Mouse (Mus musculus) heart, embryonic 11.5 days (tissue): ENCODE results near the gene Lamb3. TPM values are rescaled to one million over a fixed set of nuclear protein-coding genes. Genes with fewer than 3 reads are reported as not detected.

Source experiments
- ATAC-seq: fragments of 200-750 bp; cut with Nextera tagmentation; replicated peaks from 2 replicates; pipeline ENCODE4 v1.8.0; 2017; ENCODE audit warnings: moderate library complexity; ENCODE audit not compliant: insufficient number of reproducible peaks, low FRiP score, low TSS enrichment
- H3K27ac ChIP-seq: fragments of 300-500 bp; sonication (generic); 2 replicates; pipeline ENCODE4 v1.5.1; 2014; ENCODE audit warnings: mild to moderate bottlenecking, low read depth, low read length
- H3K27me3 ChIP-seq: fragments of 300-500 bp; sonication (generic); 2 replicates; pipeline ENCODE4 v1.6.1; 2014; ENCODE audit warnings: mild to moderate bottlenecking, low read length, mixed read lengths; ENCODE audit not compliant: control insufficient read depth, insufficient read depth
- H3K36me3 ChIP-seq: fragments of 300-500 bp; sonication (generic); 2 replicates; pipeline ENCODE4 v1.6.1; 2014; ENCODE audit warnings: mild to moderate bottlenecking, low read length, moderate library complexity, mixed read lengths; ENCODE audit not compliant: control insufficient read depth, insufficient read depth
- H3K4me1 ChIP-seq: fragments of 300-500 bp; sonication (generic); 2 replicates; pipeline ENCODE4 v1.6.1; 2014; ENCODE audit warnings: low read length; ENCODE audit not compliant: control insufficient read depth, insufficient read depth
- H3K4me2 ChIP-seq: fragments of 300-500 bp; sonication (generic); 2 replicates; pipeline ENCODE4 v1.6.1; 2014; ENCODE audit warnings: mild to moderate bottlenecking, moderate library complexity
- H3K4me3 ChIP-seq: fragments of 300-500 bp; sonication (generic); 2 replicates; pipeline ENCODE4 v1.5.1; 2014; ENCODE audit warnings: low read depth, low read length
- H3K9ac ChIP-seq: fragments of 300-500 bp; sonication (generic); 2 replicates; pipeline ENCODE4 v1.6.1; 2014; ENCODE audit warnings: mild to moderate bottlenecking, low read depth, low read length, moderate library complexity
- H3K9me3 ChIP-seq: fragments of 300-500 bp; sonication (generic); replicated peaks from 2 replicates; pipeline ENCODE4 v1.6.1; 2016; ENCODE audit warnings: low read length; ENCODE audit not compliant: control insufficient read depth
- WGBS: fragments of 180-500 bp; shearing (Covaris S2); extraction: QIAGEN DNeasy Blood & Tissue Kit; methylation state at CpG from one replicate; pipeline ENCODE4 v1.1.7; 2014; ENCODE audit not compliant: insufficient replicate concordance; 5-methylcytosine and 5-hydroxymethylcytosine counted together
- polyA plus RNA-seq: library from polyadenylated mRNA; unstranded; fragments of >200 nt; fragmentation: Nextera tagmentation; extraction: Ambion mirVana; gene quantifications from 2 replicates; pipeline ENCODE4 v1.2.1, GENCODE M21; 2014

Lamb3 gene
- polyA plus RNA-seq, 1 experiment from 2014 or later = 0.64 TPM

DNA sequence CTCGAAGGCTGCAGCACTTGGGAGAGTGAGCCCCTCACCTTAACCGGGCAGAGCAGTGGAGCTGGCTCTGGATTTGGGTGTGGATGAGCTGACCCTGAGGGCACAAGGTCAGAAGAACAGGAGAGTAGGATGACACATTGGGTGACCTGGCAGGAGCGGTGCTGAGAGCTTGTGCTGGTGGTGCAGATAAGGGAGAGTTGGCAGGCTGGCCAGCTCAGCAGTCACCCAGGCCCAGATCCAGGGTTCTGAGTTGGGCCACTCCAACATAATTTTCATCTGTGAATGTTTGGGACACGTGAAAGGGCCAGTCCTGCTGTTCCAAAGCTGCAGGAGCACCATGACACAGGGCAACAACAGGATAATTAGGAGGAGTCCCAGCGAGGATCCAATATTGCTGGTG is 3.9 kb downstream of the Lamb3 start:
- H3K4me2 ChIP-seq = no peak overlapping the region
- no peaks in the 10 kb centered on the region for H3K27me3 ChIP-seq
- H3K4me3 ChIP-seq = no peak overlapping the region
- ATAC-seq = no peak
- no peaks in the 10 kb centered on the region for H3K36me3 ChIP-seq
- no peaks in the 10 kb centered on the region for H3K9me3 ChIP-seq
- no peak overlapping the region for H3K9ac ChIP-seq
- H3K27ac ChIP-seq = no peak overlapping the region
- 65% methylated on average over 5 of the region's 5 CpGs for whole genome bisulfite sequencing
- H3K4me1 ChIP-seq = no peaks in the 10 kb centered on the region

DNA sequence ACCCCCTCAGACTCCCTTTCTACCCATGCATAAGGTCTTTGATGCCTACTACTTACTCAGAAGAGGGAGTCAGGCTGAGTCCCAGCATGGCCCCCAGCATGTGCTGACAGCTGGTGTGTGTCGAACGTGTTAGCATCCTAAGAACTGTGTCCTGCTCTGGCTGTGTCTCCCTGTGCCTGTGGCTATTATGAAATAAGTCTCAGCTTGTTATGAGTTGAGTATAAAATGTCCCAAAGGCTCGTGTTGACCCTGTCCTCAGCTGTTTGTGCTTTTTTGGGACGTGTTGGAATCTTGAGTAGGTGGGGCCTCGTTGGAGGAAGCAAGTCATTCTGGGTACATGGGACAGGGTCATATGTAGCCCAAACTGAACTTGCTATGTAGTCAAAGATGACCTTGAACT is 6.6 kb downstream of the Lamb3 start:
- no peaks in the 10 kb centered on the region for H3K4me1 ChIP-seq
- ATAC-seq = no peak
- 60% methylated on average over 5 of the region's 5 CpGs for WGBS
- no peaks in the 10 kb centered on the region for H3K27me3 ChIP-seq
- no peaks in the 10 kb centered on the region for H3K9me3 ChIP-seq
- no peak overlapping the region for H3K4me2 ChIP-seq
- no peak overlapping the region for H3K9ac ChIP-seq
- H3K27ac ChIP-seq = no peak overlapping the region
- H3K36me3 ChIP-seq = no peaks in the 10 kb centered on the region
- H3K4me3 ChIP-seq = no peak overlapping the region

DNA sequence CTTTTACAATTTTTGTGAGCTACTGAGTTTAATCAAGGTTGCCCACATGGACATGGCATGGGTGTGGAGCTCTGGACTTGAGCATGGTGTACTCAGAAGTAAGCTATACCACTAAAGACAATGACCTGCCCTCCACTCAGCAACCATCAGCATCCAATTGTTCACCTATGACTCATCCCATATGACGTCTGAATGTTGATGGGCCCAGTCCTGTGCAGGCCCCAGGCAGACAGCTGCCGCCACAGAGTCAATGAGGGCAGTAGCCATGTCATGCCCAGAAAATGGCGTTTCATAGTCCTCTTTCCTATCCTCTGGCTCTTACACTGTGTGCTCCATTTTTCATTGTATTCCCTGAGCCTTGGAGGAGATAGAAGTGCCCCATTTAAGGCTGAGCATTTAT is 8.5 kb downstream of the Lamb3 start:
- Histone ChIP-seq H3K36me3 (no peaks in the 10 kb centered on the region), H3K4me1 (no peaks in the 10 kb centered on the region), H3K9me3 (no peaks in the 10 kb centered on the region), H3K27me3 (no peaks in the 10 kb centered on the region), H3K4me3 (no peak overlapping the region), H3K9ac (no peak overlapping the region), H3K4me2 (no peak overlapping the region), H3K27ac (no peak overlapping the region)
- ATAC-seq = no peak
- WGBS = 75% methylated on average over 3 of the region's 3 CpGs

- 62% methylated on average over 5 of the region's 5 CpGs for WGBS
- no peak overlapping the region for H3K4me2 ChIP-seq
- no peak overlapping the region for H3K27ac ChIP-seq
- no peaks in the 10 kb centered on the region for H3K9me3 ChIP-seq
- no peaks in the 10 kb centered on the region for H3K4me1 ChIP-seq
- no peaks in the 10 kb centered on the region for H3K36me3 ChIP-seq
- no peaks in the 10 kb centered on the region for H3K27me3 ChIP-seq
- no peak for ATAC-seq
- no peak overlapping the region for H3K4me3 ChIP-seq
- no peak overlapping the region for H3K9ac ChIP-seq
These were observed 12.9 kb downstream of the Lamb3 start for GRCm38 (mm10) chr1:193220408-193220807.

DNA sequence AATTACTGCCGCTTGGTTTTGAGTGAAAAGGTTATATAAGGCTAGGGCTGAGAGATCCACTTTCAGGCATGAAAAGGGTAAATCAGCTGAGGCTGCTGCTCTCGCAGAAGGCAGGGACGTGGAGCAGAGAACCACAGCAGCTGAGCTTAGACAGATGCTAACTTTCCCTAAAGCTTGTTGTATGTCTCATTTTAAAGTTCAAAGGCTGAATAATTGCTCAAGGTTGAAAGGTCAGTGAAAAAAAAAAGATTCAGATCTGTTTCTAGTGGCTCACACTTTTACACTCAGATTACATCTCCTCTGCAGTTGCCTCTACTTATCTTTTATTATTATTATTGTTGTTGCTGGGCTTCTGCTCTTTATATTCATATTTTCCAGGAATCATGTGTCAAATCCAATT is 18.0 kb downstream of the Lamb3 start:
- Histone ChIP-seq H3K4me2 (no peak overlapping the region), H3K4me1 (no peaks in the 10 kb centered on the region), H3K27me3 (no peaks in the 10 kb centered on the region), H3K9ac (no peak overlapping the region), H3K9me3 (no peaks in the 10 kb centered on the region), H3K4me3 (no peak overlapping the region), H3K27ac (no peak overlapping the region), H3K36me3 (no peaks in the 10 kb centered on the region)
- ATAC-seq = no peak
- 66% methylated on average over 3 of the region's 3 CpGs for WGBS

GRCm38 (mm10) chr1:193226114-193226513 is 18.6 kb downstream of the Lamb3 start:
- 83% methylated on average over 4 of the region's 4 CpGs for WGBS
- no peak for ATAC-seq
- no peaks in the 10 kb centered on the region for H3K27me3 ChIP-seq

DNA sequence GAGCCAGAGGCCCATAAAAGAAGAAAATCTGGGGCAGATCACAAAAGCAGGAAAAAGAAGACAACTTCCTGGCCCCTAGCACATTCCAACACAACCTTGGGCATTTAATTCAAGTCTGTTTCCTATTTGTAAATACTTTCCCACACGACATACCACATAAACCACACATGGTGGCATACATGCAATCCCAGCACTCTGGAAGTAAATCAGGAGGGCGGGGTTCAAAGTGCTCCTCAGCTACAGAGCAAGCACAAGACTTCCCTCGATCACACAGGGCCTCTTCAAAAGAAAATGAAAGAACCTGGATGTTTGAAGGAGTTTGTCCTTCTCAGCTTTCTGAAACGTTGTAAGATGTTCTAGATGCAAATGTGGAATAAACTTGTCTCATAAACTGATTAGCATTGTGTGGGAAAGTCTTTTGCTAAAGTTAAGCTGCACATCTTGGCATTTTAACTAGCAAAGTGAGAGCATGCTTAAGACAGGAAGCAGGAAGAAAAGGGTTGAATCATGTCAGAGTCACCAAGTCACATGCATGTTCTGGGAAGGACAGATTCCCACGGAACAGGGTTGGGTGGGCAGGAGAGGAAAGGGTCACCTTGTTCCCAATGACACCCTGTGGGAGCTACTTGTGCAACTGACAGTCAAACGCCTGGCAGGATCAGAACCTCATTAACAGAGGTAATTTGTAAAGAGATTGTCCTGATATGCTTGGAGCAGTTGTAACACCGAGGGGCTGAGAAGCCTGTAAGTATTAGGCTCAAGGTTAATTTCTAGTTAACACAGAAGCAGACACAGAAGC is 19.4 kb downstream of the Lamb3 start:
- ATAC-seq = no peak
- no peak overlapping the region for H3K4me3 ChIP-seq
- no peak overlapping the region for H3K9ac ChIP-seq
- WGBS = 42% methylated on average over 7 of the region's 7 CpGs
- no peak overlapping the region for H3K27ac ChIP-seq
- no peaks in the 10 kb centered on the region for H3K9me3 ChIP-seq
- no peaks in the 10 kb centered on the region for H3K36me3 ChIP-seq
- no peak overlapping the region for H3K4me2 ChIP-seq
- no peaks in the 10 kb centered on the region for H3K27me3 ChIP-seq
- H3K4me1 ChIP-seq = no peaks in the 10 kb centered on the region

More at GRCm38 (mm10) chr1:193226114-193226513, 18.6 kb downstream of the Lamb3 start:
- Histone ChIP-seq H3K27ac (no peak overlapping the region), H3K4me1 (no peaks in the 10 kb centered on the region), H3K9me3 (no peaks in the 10 kb centered on the region), H3K4me2 (no peak overlapping the region), H3K36me3 (no peaks in the 10 kb centered on the region), H3K9ac (no peak overlapping the region), H3K4me3 (no peak overlapping the region)

DNA sequence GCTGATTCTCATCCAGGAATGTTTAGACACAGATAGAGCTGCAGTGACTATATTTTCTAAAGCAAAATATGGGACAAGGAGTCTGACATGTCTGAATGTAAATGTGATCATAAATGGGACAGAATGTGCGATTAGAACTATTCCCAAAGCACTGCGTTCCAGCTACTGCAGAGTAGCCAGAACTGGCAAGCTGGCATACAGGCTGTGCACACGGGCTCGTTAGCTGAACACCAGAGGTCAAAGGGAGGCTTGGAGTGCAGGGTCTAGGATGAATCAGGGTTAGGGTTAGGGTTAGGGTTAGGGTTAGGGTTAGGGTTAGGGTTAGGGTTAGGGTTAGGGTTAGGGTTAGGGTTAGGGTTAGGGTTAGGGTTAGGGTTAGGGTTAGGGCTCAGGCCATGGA is 20.0 kb downstream of the Lamb3 start:
- 87% methylated on average over 4 of the region's 4 CpGs for WGBS
- H3K27ac ChIP-seq = no peak overlapping the region
- no peak overlapping the region for H3K9ac ChIP-seq
- no peaks in the 10 kb centered on the region for H3K36me3 ChIP-seq
- no peaks in the 10 kb centered on the region for H3K27me3 ChIP-seq
- no peaks in the 10 kb centered on the region for H3K9me3 ChIP-seq
- no peak overlapping the region for H3K4me2 ChIP-seq
- no peak overlapping the region for H3K4me3 ChIP-seq
- H3K4me1 ChIP-seq = no peaks in the 10 kb centered on the region
- ATAC-seq = no peak

DNA sequence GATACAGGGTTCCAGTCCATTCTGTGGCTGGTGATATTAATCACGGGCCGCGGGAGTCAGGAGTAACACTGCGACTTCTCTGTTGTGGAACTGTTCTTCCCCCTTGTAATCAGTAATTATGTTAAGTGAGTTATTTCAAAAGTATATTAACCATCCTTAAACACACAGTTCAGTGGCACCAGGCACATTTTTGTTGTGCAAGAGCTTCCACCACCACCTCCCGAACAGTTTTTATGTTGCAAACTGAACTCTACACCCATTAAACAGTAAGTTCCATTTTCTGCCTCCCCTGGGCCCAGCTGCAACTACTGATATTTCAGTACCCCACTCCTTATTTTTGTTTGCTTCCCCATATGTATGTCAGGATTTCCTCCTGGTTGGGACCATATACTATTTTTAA is 22.1 kb downstream of the Lamb3 start:
- ATAC-seq = no peak

More for the DNA sequence above, 22.1 kb downstream of the Lamb3 start:
- no peaks in the 10 kb centered on the region for H3K27me3 ChIP-seq
- H3K4me3 ChIP-seq = no peak overlapping the region
- no peak overlapping the region for H3K9ac ChIP-seq
- H3K4me2 ChIP-seq = no peak overlapping the region
- no peaks in the 10 kb centered on the region for H3K36me3 ChIP-seq
- no peaks in the 10 kb centered on the region for H3K4me1 ChIP-seq
- H3K27ac ChIP-seq = no peak overlapping the region
- no peaks in the 10 kb centered on the region for H3K9me3 ChIP-seq
- WGBS = 87% methylated on average over 5 of the region's 5 CpGs
